Mouse (Mus musculus) urinary bladder, postnatal 10 days (tissue): Measurements from ENCODE around the gene Sorcs2.

Experiments
- DNase-seq: peaks from one replicate; pipeline ENCODE4 v3.0.0; 2022; ENCODE audit warnings: low spot score

The Sorcs2 gene

DNA sequence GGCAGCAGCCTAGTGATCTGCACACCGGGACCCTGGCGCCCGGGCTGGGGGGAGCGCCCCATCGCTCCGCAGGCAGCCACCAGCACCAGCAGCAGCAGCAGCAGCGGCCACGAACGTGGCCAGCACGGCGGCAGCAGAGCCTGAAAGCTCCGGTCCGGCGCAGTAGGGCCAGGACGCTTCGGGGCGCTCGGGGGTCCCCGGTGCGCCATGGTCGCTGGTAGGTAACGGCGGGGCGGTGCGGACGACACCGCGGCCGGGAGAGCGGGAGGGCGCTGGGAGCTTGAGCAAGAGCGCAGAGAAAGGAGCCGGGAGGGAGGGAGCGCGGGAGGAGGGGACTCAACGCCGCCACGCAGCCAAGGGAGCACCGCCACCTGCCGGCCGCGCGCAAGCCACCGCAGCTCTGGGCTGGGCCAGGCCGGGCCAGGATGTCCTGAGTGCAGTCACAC lies at the start of gene Sorcs2:
Gene Sorcs2, minus strand, starts transcription at position 303 of the 446 bp plus-strand sequence.
- DNase-seq: peak; percentile 40

DNA sequence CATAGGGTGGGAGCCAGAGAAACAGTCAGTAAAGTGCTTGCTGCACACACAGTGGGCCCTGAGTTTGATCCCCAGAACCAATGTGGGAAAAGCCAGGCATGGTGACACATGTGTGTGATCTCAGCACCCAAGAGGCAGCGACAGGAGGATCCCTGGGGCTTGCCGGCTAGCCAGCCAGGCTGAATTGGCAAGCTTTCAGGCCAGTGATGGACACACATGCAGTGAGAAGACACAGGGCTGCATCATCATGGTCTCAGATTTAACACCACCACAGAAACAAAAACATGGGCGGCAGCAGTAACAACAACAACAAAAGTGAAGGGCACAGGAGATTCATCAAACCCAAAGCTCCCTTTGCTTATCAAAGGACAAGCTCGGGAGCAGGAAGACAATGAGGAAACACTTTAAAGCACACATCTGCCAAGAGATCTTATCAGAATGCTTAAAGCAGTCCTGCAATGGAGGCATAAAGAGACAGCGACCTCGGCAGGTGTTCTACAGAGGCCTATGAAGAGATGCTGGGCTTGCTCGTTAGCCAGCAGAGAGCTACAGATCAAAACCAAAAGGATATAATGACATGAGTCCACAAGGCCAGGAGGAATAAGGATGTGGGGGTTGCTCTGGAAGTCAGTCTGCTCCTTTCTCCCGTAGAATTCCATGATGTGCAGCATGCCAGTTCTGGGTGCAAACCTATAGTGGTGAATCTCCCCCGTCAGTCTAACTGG lies 48.4 kb upstream of the Sorcs2 start:
- no peak for DNase-seq

GRCm38 (mm10) chr5:36445028-36445427 lies 47.1 kb upstream of the Sorcs2 start:
- no peak for DNase-seq

DNA sequence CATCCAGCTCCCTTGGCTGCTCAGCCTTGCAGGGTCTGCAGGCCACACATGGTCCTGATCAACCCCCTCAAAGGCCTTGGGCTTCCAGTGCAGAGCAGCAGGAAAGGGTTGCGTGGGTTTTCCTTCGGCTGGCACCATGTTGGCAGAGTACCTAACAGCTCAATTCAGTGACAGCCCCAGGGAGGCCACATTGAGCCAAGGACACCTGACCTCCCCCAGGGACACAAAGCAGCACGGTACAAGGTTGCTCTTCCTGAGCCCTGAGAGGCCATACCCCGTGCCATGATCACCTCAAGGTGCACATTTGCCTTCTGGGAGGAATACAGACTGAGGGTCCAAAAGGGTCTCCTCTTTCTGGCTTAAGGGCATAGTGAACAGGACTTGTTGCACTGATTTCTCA lies 46.7 kb upstream of the Sorcs2 start:
- no peak for DNase-seq

DNA sequence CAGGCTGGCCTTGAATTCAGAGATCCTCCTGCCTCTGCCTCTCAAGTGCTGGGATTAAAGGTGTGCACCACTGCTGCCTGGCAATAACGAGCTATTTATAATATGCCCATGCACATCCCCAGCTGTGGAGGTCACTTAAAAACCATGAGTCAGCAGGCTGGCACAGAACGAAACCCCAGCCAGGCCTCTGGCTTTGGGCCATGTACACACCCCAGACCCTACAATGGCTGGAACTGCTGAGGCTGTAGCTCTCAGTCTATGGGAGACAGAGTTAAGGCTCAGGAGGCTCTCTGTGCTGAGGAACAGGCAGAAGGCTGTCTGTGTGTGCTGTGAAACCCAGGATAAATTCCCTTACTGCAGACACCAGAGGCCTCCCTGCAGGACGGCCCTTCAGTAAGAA lies 42.8 kb upstream of the Sorcs2 start:
- DNase-seq: no peak

- no peak for DNase-seq
Observed at GRCm38 (mm10) chr5:36436858-36437257, 38.9 kb upstream of the Sorcs2 start.

DNA sequence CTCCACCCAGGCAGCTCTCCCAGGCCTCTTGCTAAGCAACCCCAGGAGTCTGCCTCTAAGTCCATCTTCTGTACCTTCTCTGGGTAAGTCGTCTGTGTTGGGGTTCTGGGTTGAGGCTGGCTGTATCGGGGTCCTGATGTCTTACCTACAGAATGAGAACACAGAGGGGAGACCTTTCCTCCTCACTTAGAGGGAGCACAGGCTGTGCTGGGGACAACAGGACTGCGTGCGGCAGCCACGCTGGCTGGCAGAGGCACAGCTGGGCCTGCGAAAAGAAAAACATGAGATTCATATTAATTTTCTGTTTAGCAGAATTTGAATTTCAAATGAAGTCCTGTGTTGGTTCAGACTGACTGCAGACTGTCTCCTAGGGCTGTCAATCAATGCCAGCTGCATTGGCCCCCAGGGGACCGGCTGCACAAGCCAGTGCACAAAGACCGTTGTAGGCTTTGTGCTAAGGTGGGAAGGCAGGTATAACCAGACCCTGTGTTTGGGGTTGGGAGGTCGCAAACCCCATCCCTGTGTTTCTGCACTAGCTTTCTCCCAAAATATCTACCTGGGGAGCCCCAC lies 36.5 kb upstream of the Sorcs2 start:
- DNase-seq: no peak

DNA sequence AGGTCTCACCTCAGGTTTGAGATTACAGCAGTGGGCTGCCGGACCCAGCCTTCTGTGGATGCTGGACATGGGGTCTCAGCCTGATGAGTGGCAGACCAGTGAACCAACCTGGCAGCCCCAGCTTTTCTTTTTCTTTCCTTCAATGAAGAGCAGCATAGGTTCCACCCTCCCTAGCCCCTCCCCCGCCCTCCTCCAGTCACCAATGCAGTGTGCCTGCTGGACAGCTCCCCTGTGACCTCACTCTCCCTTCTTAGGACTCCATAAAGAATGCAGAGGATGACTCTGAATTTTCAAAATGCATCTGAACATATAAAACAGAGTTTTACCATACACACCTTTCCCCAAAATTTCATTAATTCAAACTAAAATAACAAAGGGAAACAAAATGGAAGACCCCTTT lies 33.8 kb upstream of the Sorcs2 start:
- no peak for DNase-seq

GRCm38 (mm10) chr5:36429551-36429950 lies 31.6 kb upstream of the Sorcs2 start:
- no peak for DNase-seq

GRCm38 (mm10) chr5:36427831-36428230 lies 29.9 kb upstream of the Sorcs2 start:
- no peak for DNase-seq

- no peak for DNase-seq
Observed at GRCm38 (mm10) chr5:36426404-36426803, 28.5 kb upstream of the Sorcs2 start.

DNA sequence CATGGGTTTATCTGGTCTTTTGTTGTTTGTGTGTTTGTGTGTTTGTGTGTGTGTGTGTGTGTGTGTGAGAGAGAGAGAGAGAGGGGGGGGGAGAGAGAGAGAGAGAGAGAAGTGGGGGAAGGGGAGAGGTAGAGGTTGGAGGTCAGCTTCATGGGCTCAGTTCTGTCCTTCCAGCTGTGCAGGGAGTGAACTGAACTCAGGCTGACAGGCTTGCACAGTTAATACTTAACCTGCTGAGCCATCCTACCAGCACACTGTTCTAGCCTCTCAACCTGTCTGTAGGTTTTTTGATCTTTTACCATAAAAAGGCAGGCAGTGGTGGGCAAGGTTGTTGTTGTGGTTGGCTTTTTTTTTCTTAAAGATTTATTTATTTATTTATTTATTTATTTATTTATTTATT lies 26.7 kb upstream of the Sorcs2 start:
- DNase-seq: no peak

DNA sequence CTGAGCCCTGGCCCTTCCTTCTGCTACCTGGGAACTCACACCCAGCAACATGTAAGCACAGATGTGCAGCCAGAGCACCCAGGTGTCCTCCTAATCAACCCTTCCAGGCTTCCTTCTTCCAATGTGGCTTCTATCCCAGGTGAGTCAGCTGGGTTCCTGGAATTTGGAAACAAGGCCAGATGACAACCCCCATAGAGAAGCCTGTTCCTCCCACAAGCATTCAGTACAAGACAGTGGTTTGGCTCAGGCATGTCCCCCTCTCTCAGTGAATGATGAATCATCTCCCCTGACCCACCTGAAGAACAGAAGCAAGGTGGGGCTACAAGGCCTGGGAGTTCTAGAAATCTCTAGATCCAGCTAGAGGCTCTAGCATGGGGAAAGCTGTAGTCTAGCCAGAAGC lies 24.8 kb upstream of the Sorcs2 start:
- DNase-seq: no peak

DNA sequence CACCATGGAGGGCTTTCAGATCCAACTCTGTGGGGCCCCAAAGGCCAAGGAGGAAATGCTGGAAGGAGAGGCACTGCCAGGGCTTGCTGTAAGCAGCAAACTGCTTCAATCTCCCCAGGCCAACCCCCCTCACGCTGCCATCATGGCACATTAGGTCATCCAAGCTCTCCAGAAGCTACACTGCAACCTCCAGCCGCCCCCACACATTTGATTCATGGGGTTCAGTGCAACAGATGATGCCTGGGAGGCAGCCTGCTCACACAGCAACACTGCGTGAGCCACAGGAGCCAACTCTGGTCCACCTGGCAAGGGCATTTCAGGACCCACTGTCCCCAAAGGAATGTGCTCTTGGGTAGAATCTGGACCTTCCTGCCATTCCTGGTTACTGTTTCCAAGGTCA lies 21.9 kb upstream of the Sorcs2 start:
- no peak for DNase-seq

- DNase-seq: no peak
Observed at GRCm38 (mm10) chr5:36414712-36415331, 16.9 kb upstream of the Sorcs2 start.

DNA sequence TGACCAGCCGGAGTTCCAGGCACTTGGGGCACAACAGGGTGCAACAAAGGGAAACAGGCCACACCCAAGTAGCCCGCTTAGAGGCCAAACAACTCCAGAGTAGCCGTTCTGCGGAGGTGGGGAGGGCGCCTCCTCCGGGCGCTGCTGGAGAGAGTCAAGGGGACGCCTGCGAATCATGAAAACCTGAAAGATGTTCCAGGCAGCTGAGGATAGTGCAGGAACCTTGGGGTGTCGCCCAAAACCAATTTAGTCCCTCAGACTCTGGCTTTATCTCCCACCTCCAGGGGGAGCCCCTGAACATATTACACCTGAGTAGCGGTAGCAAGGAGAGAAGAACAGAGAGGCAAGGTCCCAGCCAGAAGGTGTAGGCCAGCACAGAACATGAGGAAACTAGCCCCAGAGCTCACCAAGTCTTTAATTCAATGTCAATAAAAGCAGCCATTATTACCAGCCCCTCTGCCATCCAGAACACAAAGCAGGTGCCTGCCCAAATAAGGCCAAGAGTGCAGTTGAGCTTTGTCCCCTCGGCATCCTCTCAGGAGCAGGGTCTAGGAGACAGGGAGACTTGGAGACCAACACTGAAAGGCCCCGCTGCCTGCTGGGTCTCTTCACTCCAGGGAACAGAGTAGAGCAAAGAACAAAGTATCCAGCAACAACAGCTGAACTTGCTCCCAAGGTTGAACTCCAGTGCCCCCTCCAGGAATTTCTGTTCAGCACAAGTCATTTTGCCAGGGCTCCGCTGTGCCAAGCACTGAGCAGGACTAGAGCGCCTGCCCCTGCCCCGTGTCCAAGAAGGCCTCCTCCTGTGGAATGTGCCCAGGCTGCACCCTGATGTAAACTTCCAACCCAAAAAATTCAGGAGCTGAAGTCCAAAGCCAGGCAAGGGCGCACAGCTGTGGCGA lies 775 bp upstream of the Sorcs2 start:
- no peak for DNase-seq

DNA sequence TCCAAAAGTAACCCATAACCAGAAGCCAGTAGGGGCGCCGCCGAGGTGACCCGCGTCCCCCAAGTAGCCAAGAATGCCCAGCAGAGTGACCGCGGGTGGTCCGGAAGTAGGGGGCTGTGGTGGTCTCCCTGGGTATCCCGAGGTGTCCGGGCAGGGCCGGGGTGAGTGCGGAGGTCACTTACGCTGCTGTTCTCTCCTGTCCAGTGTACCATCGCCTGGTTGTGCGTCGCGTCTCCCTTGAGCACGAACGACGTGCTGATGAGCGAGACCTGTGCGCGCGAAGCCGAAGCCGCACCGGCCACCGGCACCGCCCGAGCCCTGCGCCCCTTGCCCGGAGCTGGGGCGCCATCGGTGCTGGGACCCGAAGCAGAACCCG lies 567 bp downstream of the Sorcs2 start:
- no peak for DNase-seq

GRCm38 (mm10) chr5:36396491-36397383 lies 1.2 kb downstream of the Sorcs2 start:
- DNase-seq: no peak

DNA sequence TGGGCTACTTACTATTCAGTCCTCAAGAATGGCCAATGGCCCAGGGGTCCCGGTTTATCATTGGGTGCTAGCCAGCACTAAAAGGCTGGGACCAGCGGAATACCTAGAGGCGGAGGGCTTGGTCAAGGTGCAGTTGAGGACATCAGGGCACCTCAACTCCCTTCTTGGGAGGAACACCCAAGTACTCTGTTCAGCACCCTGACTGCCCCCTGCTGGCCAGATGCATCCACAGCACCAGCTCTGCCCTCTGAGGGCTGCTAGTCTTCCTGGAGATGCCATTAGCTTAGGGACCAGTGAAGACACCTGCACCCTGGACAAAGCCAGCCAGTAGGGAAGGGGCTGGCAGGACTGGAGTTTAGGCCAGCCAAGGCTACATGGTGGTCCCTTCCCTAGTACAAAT lies 1.9 kb downstream of the Sorcs2 start:
- DNase-seq: peak; percentile 50

DNA sequence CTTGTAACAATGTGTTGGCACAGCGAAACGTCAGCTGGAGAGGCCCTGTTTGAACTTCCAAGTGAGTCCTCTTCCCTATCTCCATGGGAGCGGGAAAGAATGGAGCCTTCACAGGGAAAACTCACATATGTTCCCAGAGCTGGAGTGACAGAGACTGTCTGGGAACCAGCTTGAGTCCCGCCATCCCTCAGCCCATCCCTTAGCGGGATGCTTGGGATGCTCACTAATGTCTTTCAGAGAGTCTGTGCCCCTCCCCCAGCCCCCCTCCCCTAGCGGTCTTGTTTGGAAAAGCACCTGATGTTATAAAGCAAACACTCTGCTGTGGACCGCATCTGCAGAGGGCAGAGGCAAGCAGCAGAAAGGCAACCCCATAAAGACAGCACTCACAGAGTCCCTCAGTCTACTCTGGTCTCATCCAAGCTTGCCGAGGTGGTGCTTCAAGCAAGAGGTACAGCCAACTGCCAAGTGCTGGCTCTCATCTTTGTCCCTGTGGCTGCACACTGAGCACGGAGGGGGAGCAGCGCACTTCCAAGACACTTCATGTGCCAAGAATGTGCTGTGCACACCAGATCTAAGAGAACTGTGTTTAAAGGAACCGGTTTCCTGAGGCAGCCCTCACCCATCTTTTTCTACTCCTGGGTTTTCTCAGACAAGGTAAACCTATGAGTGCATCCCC lies 3.0 kb downstream of the Sorcs2 start:
- DNase-seq: no peak

GRCm38 (mm10) chr5:36391751-36392150 lies 6.2 kb downstream of the Sorcs2 start:
- no peak for DNase-seq
